Mouse (Mus musculus) embryonic facial prominence, embryonic 11.5 days (tissue): ENCODE measurements around the gene Tspan31. TPM values are rescaled to one million over a fixed set of nuclear protein-coding genes. Genes with fewer than 3 reads are reported as not detected.
"Not testable (repeated sequence)": the region's sequence is repeated elsewhere in the genome, so short reads cannot be mapped to it uniquely, and the experiment has no call there.

Experiments used
- ATAC-seq: fragments of 200-750 bp; cut with Nextera tagmentation; replicated peaks from 2 replicates; pipeline ENCODE4 v1.8.0; 2017; ENCODE audit warnings: low read depth; ENCODE audit not compliant: insufficient number of reproducible peaks, low FRiP score, low TSS enrichment
- DNase-seq: peaks from one replicate; pipeline ENCODE4 v3.0.0-alpha.2; 2015; ENCODE audit warnings: low spot score
- H3K27ac ChIP-seq: fragments of 300-500 bp; sonication (generic); replicated peaks from 2 replicates; pipeline ENCODE4 v1.5.1; 2014; ENCODE audit warnings: mild to moderate bottlenecking, low read depth, low read length, control low read depth
- H3K27me3 ChIP-seq: fragments of 300-500 bp; sonication (generic); 2 replicates; pipeline ENCODE4 v1.6.1; 2014; ENCODE audit warnings: mild to moderate bottlenecking, low read length, moderate library complexity, mixed read lengths; ENCODE audit not compliant: control insufficient read depth, insufficient read depth
- H3K36me3 ChIP-seq: fragments of 300-500 bp; sonication (generic); replicated peaks from 2 replicates; pipeline ENCODE4 v1.6.1; 2014; ENCODE audit warnings: low read depth, mild to moderate bottlenecking, low read length, moderate library complexity, mixed read lengths; ENCODE audit not compliant: control insufficient read depth, insufficient read depth
- H3K4me1 ChIP-seq: fragments of 300-500 bp; sonication (generic); 2 replicates; pipeline ENCODE4 v1.6.1; 2014; ENCODE audit warnings: low read length, mixed read lengths; ENCODE audit not compliant: control insufficient read depth, insufficient read depth
- H3K4me2 ChIP-seq: fragments of 300-500 bp; sonication (generic); 2 replicates; pipeline ENCODE4 v1.6.1; 2014; ENCODE audit warnings: low read depth, mild to moderate bottlenecking, control low read depth, low read length, moderate library complexity
- H3K4me3 ChIP-seq: fragments of 300-500 bp; sonication (generic); 2 replicates; pipeline ENCODE4 v1.5.1; 2014; ENCODE audit warnings: low read depth, low read length, control low read depth
- H3K9ac ChIP-seq: fragments of 300-500 bp; sonication (generic); replicated peaks from 2 replicates; pipeline ENCODE4 v1.6.1; 2014; ENCODE audit warnings: mild to moderate bottlenecking, control low read depth, low read length
- H3K9me3 ChIP-seq: fragments of 300-500 bp; sonication (generic); replicated peaks from 2 replicates; pipeline ENCODE4 v1.6.1; 2016; ENCODE audit warnings: mild to moderate bottlenecking, low read length, inconsistent platforms, mixed read lengths; ENCODE audit not compliant: control insufficient read depth
- WGBS: fragments of 180-500 bp; shearing (Covaris S2); extraction: QIAGEN DNeasy Blood & Tissue Kit; methylation state at CpG from one replicate; pipeline ENCODE4 v1.1.7; 2014; 5-methylcytosine and 5-hydroxymethylcytosine counted together
- polyA plus RNA-seq: library from polyadenylated mRNA; unstranded; fragments of >200 nt; fragmentation: Nextera tagmentation; extraction: Ambion mirVana; gene quantifications from 2 replicates; pipeline ENCODE4 v1.2.1, GENCODE M21; 2014

The Tspan31 gene
- polyA plus RNA-seq, 1 experiment from 2014 or later = 83.4 TPM

DNA sequence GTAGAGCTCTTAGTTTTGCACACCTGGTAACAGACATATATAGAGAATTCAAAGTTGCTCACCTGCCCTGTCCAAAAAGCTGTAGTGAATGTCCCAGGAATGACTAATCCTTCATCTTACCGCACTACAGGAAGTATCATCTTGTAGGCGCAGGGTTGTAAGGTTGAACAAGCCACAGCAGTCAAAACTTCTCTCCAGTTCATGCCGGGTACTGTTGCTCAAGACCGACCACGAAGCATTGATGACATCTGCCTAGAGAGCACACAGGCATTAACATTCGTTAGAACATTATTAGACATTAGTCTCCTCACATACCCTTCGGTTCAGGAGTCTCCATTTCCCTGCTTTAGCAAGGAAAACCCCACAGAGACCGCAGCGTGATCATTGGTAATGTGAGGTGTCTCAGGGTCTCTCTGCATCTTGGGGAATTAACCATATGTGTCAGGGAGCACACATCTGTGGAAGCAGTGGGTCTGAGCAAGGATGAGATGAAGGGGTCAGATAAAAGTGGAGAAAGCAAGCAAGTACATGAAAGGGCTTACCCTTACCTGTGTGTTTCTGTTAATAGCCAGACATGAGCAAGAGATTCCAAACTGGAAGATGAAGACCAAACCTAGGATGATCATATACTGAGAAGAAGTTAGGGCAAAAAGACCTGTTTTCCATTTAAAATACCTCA lies 1.6 kb downstream of the Tspan31 start:
- H3K9me3 ChIP-seq = no peaks in the 10 kb centered on the region
- DNase-seq (no peak), ATAC-seq (no peak)
- peak overlapping the region; percentile 58 for H3K4me3 ChIP-seq
- H3K27ac ChIP-seq = no peak overlapping the region
- WGBS = 81% methylated on average over 9 of the region's 9 CpGs
- peak overlapping the region; percentile 67 for H3K9ac ChIP-seq
- peak overlapping the region; percentile 90 for H3K4me2 ChIP-seq
- H3K36me3 ChIP-seq = peaks cover 24% of the 10 kb centered on the region
- no peaks in the 10 kb centered on the region; the same call in 1 of the 2 replicates for H3K4me1 ChIP-seq
- H3K27me3 ChIP-seq = no peaks in the 10 kb centered on the region

DNA sequence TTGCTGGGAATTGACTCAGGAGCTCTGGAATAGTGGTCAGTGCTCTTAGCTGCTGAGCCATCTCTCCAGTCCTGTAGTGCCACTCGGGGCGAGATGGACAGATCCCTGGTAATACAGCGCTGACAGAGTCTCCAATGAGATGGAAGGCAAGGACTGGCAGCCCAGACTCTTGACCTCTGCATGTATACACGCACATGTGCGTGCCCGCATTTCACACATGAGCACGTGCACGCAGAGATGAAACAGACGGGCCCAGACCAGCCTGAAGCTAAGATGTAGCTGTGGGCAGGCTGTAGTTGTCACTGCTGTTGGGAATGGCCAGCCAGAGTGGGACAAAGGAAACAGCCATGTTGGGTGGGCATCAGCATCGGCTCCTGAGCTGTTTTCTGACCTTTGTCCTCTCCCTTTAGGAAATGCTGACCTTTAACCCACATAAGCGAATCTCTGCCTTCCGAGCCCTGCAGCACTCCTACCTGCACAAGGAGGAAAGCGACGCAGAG lies 3.5 kb downstream of the Tspan31 start:
- H3K4me3 ChIP-seq = no peak overlapping the region
- H3K27ac ChIP-seq = no peak overlapping the region
- no peak overlapping the region for H3K4me2 ChIP-seq
- H3K27me3 ChIP-seq = no peaks in the 10 kb centered on the region
- DNase-seq (no peak), ATAC-seq (no peak)
- no peaks in the 10 kb centered on the region; the same call in 1 of the 2 replicates for H3K4me1 ChIP-seq
- 87% methylated on average over 14 of the region's 14 CpGs for WGBS
- peaks cover 24% of the 10 kb centered on the region for H3K36me3 ChIP-seq
- H3K9me3 ChIP-seq = no peaks in the 10 kb centered on the region
- no peak overlapping the region for H3K9ac ChIP-seq

DNA sequence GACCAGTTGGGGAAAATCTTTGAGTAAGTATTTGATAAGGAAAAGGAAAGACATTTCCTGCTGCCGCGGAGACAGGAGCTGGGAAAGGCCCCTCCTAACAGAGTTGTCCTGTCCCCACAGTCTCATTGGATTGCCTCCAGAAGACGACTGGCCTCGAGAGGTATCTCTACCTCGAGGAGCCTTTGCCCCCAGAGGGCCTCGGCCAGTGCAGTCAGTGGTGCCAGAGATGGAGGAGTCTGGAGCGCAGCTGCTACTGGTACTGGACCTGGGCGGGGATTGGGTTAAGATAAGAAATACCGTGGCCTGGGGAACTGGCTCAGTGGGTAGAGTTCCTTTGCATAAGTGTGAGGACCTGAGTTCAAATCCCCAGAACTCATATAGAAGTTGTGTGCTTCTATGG lies 4.1 kb downstream of the Tspan31 start:
- Histone ChIP-seq H3K9me3 (no peaks in the 10 kb centered on the region), H3K4me1 (no peaks in the 10 kb centered on the region; the same call in 1 of the 2 replicates), H3K27me3 (no peaks in the 10 kb centered on the region), H3K9ac (no peak overlapping the region), H3K4me3 (no peak overlapping the region), H3K4me2 (no peak overlapping the region), H3K27ac (no peak overlapping the region), H3K36me3 (peaks cover 24% of the 10 kb centered on the region)
- WGBS = 92% methylated on average over 9 of the region's 9 CpGs
- ATAC-seq (no peak), DNase-seq (no peak)

DNA sequence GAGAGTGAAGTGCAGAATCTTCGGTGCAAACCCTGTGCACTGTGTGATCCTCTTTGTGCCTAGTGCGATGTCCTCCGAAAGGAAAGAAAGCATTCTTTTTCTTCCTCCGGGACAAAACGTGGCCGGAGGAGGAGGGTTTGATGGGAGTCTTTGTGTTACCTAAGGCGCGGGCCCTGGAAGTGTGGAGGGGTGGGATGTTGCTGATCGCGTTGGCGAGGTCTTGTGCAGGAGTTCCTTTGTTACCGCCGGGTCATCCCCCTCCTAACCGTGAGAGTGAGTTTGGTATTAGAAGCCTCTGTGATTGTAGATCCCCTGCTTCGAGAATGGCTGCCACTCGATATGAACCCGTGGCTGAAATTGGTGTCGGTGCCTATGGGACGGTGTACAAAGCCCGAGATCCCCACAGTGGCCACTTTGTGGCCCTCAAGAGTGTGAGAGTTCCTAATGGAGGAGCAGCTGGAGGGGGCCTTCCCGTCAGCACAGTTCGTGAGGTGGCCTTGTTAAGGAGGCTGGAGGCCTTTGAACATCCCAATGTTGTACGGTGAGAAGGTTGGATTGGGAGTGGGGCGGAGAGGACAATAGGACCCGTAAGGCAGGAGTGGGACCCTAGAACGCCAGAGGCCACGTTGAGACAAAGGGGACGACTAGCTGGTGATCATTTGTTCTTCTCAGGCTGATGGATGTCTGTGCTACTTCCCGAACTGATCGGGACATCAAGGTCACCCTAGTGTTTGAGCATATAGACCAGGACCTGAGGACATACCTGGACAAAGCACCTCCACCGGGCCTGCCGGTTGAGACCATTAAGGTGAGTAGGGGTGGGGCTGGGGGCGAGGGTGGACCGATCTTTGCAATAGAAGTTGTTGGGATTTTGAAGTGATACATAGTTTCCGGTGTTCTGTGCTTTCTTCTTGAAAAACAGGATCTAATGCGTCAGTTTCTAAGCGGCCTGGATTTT lies 5.9 kb downstream of the Tspan31 start:
- Histone ChIP-seq H3K27me3 (peaks cover 9% of the 10 kb centered on the region), H3K9me3 (no peaks in the 10 kb centered on the region), H3K4me1 (no peaks in the 10 kb centered on the region; the same call in 1 of the 2 replicates), H3K4me3 (peak overlapping the region; percentile 84), H3K27ac (peak overlapping the region; percentile 81), H3K9ac (peak overlapping the region; percentile 98), H3K4me2 (peak overlapping the region; percentile 73), H3K36me3 (peaks cover 24% of the 10 kb centered on the region)
- DNase-seq (no peak), ATAC-seq (no peak; the same call in 1 of the 2 replicates)
- WGBS = 12% methylated on average over 37 of the region's 37 CpGs

DNA sequence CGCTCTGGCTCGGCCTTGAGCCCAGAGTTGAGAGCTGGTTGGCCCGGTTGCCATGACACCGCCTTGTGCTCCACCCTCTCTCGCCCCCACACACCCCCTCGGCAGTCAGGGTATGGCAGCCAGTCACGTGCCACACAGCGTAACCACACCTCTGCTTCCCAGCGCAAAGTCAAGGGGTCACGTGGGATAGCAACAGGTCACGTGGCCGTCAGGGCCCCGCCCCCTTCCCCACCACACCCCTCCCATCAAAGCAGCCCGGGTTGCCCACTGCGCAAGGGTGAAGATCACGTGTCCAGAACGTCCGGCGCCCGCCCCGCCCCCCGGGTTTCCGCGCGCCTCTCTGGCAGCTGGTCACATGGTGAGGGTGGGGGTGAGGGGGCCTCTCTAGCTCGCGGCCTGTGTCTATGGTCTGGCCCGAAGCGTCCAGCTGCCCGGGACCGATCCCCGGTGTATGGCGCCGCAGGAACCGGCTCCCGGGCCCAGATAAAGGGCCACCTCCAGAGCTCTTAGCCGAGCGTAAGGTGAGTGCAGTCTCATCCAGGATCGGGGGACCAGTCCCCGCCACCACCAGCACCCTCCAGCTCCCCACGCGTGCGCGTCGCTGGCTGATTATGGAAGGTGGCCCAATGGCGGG lies 6.7 kb downstream of the Tspan31 start, which contains the start of gene Cdk4:
TSS of gene Cdk4 (plus strand) at position 296 of the 634 bp plus-strand sequence.
- Histone ChIP-seq H3K4me1 (peaks cover 2% of the 10 kb centered on the region; the same call in 1 of the 2 replicates), H3K36me3 (peaks cover 24% of the 10 kb centered on the region), H3K9me3 (no peaks in the 10 kb centered on the region), H3K9ac (peak within 1 kb of the TSS; percentile 98), H3K4me3 (peak within 1 kb of the TSS; percentile 84), H3K27me3 (peaks cover 12% of the 10 kb centered on the region), H3K4me2 (peak within 1 kb of the TSS; percentile 73), H3K27ac (peak within 1 kb of the TSS; percentile 81)
- under 1% methylated on average over 46 of the region's 46 CpGs for WGBS
- ATAC-seq (peak; percentile 85), DNase-seq (peak; percentile 99)

DNA sequence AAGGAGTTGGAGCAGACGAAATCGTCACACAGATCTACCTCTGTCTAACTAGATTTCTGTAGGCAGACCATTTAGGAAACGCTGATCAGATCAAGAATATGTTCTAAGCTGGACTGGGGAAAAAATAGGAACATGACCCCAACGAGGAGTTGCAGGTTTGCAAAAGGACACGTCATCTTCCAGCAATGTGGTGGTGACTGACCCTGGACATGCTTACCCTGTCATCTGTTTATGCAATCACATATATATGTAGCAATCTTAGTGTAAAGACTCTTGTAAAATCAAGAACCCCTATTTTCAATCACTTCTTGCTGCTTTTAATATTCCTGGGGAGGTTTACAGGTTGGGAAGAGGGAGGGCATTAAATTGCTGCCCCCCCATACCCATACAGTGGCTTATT lies 7.6 kb downstream of the Tspan31 start:
- WGBS = 81% methylated on average over 5 of the region's 5 CpGs
- H3K4me2 ChIP-seq = no peak overlapping the region
- DNase-seq (no peak), ATAC-seq (no peak)
- no peaks in the 10 kb centered on the region for H3K9me3 ChIP-seq
- no peak overlapping the region for H3K4me3 ChIP-seq
- H3K9ac ChIP-seq = no peak overlapping the region
- H3K27me3 ChIP-seq = peaks cover 12% of the 10 kb centered on the region
- H3K4me1 ChIP-seq = peaks cover 2% of the 10 kb centered on the region; the same call in 1 of the 2 replicates
- H3K36me3 ChIP-seq = peaks cover 19% of the 10 kb centered on the region
- H3K27ac ChIP-seq = no peak overlapping the region

DNA sequence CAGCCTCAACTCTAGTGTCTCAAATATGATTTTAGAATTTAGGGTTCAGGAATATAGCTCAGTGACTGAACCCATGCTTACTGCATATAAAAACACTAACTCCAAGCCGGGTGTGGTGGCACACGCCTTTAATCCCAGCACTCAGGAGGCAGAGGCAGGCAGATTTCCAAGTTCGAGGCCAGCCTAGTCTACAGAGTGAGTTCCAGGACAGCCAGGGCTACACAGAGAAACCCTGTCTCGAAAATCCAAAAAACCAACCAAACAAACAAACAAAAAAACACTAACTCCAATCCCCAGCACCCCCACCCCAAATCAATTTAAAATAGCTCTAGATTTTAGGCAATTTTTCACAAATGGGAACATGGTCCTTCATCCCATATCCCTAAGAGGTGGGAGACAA lies 8.0 kb downstream of the Tspan31 start:
- not testable (repeated sequence) for H3K4me3 ChIP-seq, H3K4me1 ChIP-seq, H3K27ac ChIP-seq, ATAC-seq, H3K9me3 ChIP-seq, H3K9ac ChIP-seq, DNase-seq, H3K4me2 ChIP-seq
- 88% methylated on average over 4 of the region's 4 CpGs for WGBS
- Histone ChIP-seq H3K27me3 (peaks cover 12% of the 10 kb centered on the region), H3K36me3 (peaks cover 20% of the 10 kb centered on the region)
